Mouse (Mus musculus) cerebellum, postnatal 10 days (tissue): ENCODE data around the gene Nup107.
"Not testable (repeated sequence)": the region's sequence is repeated elsewhere in the genome, so short reads cannot be mapped to it uniquely, and the experiment has no call there.

Experiments used
- DNase-seq, 2 experiments: peaks; one replicate each; pipeline ENCODE4 v3.0.0; 2021; ENCODE audit warnings: mixed read lengths in 2 of 2

The Nup107 gene

GRCm38 (mm10) chr10:117712871-117713270 lies 79.6 kb downstream of the Nup107 start:
- DNase-seq = no peak

- peak in 1 of 2 experiments; percentile 12 for DNase-seq
These were observed 80.2 kb downstream of the Nup107 start for GRCm38 (mm10) chr10:117712191-117712754.

- DNase-seq = peak; percentile 11 to 15
These were observed 81.1 kb downstream of the Nup107 start for GRCm38 (mm10) chr10:117711408-117711807.

- DNase-seq = peak; percentile 99 to 100
These were observed 81.8 kb downstream of the Nup107 start, which contains the start of gene Mdm2 for GRCm38 (mm10) chr10:117710604-117711141. Gene Mdm2, minus strand, starts transcription at chr10:117710758.

DNA sequence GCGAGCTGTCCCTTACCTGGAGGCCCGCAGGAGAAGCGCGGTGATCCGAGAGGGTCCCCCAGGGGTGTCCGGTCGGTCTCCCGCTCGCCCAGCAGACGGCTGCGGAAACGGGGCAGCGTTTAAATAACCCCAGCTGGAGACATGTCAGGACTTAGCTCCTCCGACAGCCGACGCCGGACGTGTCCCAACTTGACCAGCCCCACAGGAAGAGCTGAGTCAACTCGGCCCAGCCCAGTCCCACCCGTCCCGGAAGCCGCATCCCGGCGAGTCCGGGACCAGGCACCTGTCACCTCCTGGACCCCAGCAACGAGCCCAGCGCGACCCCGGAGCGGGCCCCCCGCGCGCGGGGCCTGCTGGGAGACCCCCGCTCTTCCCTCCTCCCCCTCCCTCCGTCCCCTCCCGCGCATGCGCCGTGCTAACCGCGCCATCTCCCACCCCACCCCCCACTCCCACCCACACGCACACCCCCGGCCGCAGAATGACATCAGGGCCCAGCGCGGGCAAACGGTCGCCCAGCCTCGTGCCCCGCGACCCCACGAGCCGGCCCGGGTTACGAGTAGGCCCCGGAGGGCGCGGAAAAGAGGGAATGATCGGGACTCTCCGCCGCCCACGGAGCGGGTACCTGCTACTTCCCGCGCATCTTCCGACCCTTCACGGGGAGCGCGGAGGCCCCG lies 82.4 kb downstream of the Nup107 start:
- DNase-seq = peak; percentile 90 to 92

DNA sequence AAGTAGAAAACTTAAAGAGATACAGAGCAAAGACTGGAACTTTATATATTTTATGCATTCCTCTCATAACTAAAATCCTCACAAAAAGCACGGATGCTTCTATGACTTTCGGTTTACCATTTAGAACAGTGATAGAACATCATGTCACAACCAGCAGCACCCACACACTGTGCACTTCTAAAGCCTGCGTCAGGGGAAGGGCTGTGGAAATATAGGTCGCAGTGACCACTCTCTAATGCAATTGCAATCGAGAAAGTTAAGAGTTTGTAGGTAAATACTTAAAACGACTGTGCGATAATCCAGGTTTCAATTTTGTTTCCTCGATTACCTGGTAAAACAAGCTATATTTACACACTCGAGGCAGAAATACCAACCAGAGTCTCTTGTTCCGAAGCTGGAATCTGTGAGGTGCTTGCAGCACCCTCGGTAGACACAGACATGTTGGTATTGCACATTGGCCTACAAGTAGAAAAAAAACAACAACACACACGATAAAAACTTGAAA lies 83.1 kb downstream of the Nup107 start:
- DNase-seq = peak in 1 of 2 experiments; percentile 10

GRCm38 (mm10) chr10:117708856-117709255 lies 83.6 kb downstream of the Nup107 start:
- DNase-seq = no peak

DNA sequence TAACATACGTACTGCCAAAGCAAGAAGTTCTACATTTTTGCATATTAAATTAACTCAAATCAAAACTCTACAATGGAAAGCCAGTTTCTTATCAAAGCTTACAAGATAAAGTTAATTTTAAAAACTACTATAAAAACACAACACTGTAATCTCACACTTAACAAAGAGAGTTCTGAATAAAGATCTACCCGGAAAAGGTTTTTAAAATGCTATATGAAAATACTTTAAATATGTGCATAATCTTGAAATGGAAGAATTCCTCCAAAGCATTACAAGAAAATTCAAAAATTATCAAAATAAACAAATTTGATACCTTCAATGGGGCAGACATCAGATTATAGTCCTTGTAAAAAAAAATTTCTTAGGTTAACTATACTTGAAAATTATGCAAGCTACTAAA lies 84.1 kb downstream of the Nup107 start:
- no peak for DNase-seq

DNA sequence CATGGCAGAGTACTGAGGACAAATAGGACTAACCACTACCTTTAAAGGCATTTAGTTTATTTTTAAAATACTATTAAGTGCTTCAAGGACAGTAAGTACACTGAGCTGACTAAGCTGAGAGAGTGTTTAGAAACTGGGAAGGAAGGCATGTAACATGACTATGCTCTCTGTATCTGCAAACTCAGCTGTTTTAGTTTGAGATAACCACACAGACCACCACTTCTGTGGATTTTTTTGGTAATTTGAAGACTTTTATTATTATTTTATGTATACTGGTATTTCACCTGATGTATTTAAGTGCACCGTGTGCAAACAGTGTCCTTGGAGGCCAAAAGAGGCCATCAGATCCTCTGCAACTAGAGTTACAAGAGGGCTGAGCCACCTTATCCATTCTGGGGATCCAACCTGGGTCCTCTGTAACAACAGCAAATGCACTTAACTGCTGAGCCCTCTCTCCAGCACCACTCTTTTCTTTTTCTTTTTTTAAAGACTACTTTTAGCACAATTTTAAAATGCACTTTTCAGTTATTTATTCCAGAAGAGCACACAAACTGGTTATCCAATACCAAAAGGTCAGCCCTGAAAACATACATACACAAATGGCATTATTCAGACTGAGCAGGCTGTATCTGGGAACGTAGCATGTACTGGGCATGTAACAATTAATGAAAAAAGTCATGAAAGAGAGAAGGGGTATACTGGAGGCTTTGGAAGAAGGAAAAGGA lies 85.2 kb downstream of the Nup107 start:
- no peak for DNase-seq

GRCm38 (mm10) chr10:117706440-117706839 lies 86.1 kb downstream of the Nup107 start:
- DNase-seq = no peak

- no peak for DNase-seq
These were observed 86.7 kb downstream of the Nup107 start for GRCm38 (mm10) chr10:117705806-117706205.

DNA sequence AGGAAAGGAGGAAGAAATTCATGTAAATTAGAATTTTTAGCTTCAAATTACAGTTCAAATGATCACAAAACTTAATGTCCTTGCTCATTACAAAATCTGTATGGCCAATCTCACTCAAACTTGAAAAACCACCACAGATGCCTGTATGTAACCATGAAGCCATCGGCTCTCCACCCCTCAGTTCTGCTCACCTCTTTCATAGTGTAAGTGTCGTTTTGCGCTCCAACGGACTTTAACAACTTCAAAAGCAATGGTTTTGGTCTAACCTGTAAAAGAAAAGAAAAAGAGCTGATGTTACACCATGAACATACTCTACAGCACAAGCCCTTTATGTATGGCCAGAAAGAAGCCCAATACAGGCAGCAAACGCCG lies 87.6 kb downstream of the Nup107 start:
- DNase-seq = no peak

GRCm38 (mm10) chr10:117704314-117704963 lies 88.1 kb downstream of the Nup107 start:
- not testable (repeated sequence) for DNase-seq

GRCm38 (mm10) chr10:117703506-117703905 lies 89.0 kb downstream of the Nup107 start:
- DNase-seq = no peak

DNA sequence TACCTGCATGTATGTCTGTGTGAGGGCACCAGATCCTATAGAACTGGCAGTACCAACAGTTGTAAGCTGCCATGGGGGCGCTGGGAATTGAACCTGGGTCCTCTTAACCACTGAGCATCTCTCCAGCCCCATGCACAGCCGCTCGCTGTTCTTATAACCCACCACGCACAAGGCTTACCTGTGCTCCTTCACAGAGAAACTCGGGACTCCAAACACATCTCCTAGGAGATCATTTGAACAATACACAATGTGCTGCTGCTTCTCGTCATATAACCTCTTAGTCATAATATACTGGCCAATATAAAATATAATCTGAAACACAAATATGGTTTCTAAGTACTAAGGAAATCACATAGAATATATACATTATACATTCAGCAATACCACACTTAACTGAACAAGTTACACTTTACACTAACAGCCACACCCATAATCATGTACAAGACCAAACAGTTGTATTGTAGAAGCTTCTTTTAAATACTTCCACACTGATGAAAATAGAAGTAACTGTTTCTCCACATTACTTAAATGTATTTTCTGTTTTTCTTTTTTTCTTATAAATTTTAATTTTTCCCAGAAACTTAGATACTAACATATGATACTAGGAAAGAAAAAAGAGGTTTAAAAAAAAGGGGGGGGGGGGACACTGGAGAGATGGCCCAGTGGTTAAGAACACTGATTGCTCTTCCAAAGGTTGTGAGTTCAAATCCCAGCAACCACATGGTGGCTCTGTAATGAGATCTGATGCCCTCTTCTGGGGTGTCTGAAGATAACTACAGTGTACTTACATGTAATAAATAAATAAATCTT lies 90.3 kb downstream of the Nup107 start:
- DNase-seq = no peak

DNA sequence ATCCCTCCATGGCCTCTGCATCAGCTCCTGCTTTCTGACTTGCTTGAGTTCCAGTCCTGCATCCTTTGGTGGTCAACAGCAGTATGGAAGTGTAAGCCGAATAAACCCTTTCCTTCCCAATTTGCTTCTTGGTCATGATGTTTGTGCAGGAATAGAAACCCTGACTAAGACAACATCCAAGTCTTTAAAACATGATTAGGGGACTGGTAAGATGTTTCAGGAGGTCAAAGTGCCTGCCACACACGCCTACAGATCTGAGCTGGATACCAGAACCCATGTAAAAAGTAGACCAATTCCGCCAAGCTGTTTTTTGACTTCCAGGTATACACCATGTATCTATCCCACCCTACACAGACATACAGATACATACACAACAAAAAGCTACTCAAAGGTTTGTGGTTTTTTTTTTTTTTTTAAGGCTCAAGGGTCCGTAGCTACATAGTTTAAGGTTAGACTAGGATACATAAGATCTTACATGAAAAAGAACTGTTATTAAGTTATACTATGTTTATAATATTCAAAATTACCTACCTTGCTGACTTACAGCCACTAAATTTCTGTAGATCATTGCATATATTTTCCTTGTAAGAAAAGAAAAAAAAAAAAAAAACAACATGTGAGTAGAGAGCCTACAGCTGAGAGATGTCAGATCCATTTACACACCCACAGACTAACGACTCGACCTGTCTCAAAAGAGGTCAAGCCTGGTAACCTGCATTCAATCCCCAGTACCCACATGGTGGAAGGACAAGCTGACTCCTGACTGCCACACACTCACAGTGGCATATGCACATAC lies 91.3 kb downstream of the Nup107 start:
- DNase-seq = no peak
